Mouse (Mus musculus): ENCODE measurements at regions not wholly inside any gene's neighbourhood (a gene's known extent, or its start where the extent isn't known, plus 50 kb on each side); places are given as distances from the start of the nearest gene placed in this dataset.

- no peak for TF ChIP-seq CTCF (IDR thresholded peaks at IDR 0.05)
- no peak for TF ChIP-seq EP300 (IDR thresholded peaks at IDR 0.05)
Measured at GRCm38 (mm10) chr1:90382941-90383470, 179.2 kb downstream of the Ackr3 start.
